Mouse (Mus musculus) monocyte, adult 2 months (primary cell): ENCODE data around the gene Klhl29.

Experiments
- DNase-seq, 2 experiments: peaks; one replicate each; pipeline ENCODE4 v3.0.0; 2022; ENCODE audit warnings: low spot score in 2 of 2, low read depth in 1 of 2

Gene Klhl29

DNA sequence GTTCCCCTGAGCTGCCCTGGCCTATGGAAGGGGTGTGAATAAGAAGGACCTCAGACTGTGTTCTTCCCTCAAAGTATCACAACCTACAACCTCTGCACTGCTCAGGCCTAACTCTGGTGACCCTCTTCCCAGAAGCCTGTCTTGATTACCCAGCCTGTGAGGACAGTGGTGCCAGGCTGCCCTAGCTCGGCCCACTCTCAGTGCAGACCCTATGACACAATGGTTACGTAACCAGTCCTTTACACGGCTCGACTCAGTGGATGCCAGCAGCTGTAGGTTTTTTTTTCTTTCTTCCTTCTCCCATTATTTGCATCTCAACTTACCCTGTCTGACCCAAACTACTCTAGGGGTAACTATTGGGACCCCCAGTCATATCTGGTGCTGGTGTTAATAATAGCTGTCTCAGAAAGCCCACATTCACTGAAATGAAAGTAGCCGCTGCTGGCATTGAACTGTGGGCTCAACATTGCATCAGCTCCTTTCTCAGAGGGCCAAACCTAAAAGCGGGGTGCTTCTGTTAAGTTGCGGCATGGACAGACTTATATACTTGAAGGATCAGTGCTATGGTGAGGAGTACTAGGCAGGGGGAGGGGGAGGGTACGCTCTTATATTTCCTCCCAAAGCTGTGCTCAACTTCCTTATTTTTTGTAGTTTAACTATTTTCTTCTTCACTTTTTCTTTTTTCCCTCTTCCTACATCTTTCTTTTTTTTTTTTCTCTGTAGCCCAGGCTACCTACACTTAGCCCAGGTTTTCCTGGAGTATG lies 152.9 kb downstream of the Klhl29 start:
- no peak for DNase-seq

DNA sequence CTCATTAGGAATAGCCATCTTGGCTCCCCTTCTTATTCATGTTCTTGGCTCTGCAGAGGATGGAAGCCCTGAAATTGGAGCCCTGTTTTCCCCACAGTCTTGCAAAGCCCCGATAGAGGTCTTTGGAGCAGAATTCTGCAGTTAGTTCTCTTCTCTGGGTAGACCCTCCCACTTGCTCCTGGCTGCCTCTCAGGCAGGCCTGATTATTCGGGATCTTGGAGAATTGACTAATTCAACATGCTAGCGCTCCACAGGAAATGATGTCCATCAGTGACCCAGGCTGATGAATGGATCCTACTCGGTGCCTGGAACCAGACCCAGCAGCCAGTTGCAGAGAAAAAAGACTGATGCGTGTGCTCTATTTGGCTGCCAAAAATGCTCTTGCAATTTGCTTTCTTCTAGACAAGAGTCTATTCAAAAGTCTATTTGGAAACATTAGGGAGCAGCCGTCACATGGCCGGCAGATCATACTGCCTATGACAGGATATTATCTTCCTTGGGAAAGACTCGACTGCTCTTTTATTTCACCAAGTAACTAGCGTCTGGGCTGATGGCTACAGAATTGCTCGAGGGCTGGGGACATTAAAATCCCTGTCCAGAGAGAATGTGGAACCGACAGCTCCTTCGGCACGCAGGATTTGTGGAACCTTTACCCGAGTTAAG lies 155.4 kb downstream of the Klhl29 start:
- no peak for DNase-seq

DNA sequence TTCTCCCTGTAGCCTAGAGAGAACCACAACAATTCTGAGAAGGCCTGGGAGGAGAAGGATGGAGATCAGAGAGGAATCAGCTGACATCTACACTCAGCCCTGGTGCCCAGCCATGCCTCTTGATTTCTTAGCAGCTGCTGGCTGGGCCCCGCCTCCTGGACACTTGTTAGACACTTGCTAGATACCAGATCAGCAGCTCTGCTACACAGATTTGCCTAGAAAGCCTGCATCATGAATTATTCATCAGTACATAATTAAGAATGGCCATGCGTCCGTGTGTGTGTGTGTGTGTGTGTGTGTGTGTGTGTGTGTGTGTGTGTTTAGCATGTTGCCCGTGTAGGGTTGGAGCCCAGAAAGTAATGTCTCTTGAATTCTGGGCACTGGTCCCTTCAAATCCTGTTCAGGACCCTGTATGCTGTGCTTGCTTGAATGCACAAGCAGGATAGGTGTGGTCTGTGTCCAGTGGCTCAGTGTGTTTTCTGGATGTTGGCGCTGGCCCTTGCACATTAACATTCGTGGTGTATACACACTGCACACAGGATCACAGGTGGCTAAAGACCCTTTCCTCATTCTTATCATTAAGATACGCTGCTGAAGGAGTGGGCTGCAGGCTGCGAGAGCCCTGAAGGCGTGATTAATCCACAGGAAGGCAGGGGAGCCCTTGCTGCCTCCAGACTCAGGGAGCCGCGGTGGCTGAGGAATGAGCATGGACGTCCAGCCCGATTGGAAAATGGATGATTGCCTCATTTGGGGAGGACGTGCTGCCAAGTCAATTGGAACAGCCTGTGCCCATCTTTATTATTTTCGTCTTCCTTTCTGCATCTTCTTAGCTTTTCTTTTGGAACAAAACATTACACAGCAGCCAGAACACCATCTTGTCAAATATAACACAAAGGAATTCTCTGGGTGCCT lies 159.4 kb downstream of the Klhl29 start:
- no peak for DNase-seq

DNA sequence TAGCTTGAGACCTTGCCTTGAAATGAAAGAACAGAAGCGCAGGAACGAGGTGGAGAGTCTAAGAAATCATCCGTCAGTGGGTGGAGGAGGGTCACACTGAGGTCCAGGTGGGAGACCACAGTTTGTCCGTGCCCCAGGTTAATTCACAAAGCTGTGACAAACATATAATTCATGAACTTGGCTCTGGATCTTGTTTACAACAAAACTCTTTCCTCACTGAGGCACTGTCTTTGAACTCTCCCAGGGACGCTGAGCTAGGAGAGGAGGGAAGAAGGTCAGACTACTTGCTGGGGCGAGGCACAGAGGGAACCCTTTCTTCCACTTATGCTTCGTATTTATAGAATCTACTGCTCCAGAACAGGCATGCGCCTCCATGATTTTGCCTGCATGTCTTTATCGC lies 161.2 kb downstream of the Klhl29 start:
- no peak for DNase-seq

DNA sequence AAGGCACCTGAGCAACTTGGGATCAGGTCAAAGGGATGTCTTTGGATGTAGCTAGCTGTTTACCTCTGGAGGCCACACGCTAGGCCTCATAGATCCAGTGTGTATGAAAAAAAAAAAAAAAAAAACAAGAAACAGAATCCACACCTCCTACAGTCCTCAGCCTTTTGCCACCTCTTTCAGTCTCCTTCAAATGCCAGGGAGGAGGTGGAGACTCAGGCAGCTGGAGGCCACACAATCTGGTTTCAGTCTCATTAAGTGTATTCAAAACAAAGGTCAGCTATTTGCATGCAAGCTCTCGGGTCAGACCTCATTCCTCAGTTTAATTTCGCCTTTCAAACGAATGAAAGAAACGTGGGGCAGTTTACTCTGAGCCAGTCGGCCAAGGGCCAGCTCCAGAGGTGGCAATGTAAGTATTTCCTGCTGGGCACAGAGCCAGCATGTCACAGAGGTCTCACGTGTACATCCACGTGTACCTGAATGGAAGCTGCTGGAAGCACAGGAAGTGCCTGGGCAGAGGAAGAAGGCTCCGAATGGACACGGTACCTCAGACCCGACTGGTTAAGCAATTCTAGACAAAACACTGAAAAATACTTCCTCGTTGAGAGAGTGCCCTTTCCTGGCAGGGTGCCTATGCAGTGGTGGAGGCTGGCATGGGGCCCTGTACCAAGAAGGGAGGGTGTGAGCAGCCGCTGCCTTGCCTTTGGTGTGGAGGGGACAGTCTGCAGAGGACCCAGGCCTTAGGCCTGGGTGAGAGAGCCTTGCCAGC lies 162.0 kb downstream of the Klhl29 start:
- DNase-seq = no peak

DNA sequence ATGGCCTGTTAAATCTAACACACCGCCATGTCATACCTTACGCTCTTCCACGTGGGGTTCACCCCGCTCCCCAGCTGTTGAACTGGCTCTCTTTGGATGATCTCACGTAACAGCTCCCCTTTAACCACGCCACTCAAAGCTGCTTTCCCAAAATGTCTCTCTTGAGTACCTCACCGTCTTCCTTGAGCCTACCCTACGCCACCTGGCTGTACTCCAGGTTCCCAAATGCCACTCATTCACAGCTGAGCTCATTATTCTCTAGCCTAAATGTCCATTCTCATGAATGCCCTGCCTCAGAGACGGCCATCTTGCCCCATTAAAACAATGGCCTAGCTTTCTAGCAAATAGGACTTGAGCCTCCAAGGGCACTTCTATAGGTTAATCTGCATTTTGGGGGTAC lies 163.6 kb downstream of the Klhl29 start:
- DNase-seq = no peak

DNA sequence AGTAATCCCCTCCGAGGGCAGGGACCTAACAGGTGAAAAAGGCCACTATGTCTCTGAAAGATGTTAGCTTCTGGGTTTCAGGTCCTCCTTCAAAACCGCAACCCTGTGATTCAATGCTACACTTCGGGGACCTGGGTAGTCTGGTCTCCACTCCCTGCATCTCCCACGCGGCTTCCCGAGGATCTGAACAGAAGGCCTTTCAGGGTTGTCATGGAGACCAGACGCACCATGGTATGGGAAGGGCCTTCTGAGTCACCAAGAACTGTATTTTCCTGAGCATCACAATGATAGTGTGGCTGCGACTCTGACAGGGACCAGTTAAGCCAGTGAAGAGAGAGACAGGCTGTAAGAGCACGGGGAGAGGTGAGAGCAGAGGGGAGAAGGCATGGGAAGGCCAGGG lies 164.7 kb downstream of the Klhl29 start:
- no peak for DNase-seq

DNA sequence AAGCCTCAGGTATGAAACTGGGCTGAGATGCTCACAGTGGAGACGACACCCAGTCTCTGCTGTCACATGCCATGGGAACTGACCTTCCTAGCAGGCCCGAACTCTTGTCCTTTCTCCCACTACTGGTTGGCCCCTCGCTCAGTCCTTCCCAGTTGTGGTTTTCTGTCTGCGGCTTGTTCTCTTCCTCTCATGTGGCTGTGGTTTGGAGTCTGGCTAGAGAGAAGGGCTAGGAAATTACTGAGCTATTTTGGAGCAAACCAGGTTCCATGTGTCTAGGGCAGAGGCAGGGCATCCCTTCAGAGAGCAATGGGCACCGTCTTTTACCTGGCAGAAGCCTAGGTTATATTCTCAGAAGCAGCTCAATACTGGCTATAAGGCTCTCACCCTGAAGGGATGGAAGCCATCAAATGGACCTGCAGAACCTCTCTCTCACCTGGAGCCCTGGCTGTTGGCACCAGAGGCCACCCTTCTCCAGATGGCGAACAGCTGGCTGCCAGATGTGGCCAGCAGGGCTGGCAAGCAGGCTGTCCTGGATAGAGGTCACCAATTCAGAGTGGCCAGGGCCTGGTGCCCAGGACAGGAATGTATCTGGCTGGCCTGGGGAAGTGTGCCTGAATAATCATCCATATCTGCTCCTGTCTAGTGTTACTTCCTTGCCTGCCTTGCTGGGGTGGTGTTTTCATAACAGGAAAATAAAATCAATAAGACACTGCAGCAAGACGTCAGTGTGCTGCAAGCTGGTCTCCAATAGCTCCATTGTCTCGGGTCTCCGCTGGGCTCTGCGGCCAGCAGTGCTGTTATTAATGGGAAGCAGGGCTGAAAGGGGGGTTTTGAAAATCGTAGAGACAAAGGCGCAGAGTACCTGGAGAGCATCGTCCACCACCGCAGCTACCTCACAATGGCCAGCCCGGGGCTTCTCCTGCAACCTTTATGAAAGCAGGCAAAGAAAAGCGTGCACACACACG lies 167.3 kb downstream of the Klhl29 start:
- no peak for DNase-seq

DNA sequence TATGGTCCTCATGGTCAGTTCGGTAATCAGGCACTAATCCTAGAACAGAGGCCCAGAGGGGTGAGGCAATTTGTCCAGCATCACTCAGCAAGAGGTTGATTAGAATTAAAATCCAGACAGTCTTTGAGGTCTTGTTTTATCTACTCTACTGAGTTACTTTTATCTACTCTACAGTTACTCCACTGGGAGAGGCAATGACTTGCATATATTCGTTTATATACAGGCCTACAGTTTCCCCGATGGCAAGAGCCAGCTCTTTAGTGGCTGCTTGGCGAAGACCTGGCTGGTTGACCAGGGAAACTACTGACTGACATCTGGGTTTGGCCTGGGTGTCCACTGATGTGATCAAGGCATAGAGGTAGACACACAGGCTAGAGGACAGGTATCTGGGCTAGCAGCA lies 168.3 kb downstream of the Klhl29 start:
- DNase-seq = no peak

DNA sequence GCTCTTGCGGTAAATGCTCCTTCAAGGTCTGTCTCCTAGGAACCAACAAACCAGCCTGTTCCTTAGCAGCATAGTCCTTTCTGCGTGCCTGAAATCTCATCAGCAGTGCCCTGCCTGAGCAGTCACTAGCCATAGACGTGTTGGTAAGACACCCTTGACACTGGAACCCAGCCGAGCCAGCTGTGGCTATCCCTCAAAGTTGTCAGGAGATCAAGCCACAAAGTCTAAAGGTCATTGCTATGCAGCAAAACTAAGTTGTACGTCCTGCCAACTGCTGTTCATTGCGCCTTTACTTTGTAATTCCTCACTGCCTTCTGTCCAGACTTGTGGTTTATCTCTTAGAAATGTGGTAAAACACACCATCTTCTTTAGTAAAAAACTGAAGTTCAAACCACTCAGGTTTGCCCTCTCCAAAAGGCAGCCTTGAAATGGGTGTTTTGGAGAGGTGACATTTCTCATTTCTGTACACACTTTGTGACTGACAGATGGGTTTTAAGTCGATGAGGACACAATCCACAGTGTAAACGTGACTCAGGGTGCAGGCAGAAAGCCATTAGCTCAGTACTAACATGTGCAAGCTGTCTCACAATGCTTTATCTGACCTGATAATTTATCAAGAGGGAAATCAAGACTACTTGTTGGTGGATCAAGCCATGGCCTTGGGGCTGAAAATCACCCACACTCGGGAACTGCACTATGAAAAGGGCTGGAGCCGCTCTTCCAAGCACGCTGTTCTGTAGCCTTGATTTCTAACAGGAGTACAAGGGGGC lies 171.2 kb downstream of the Klhl29 start:
- DNase-seq = no peak

DNA sequence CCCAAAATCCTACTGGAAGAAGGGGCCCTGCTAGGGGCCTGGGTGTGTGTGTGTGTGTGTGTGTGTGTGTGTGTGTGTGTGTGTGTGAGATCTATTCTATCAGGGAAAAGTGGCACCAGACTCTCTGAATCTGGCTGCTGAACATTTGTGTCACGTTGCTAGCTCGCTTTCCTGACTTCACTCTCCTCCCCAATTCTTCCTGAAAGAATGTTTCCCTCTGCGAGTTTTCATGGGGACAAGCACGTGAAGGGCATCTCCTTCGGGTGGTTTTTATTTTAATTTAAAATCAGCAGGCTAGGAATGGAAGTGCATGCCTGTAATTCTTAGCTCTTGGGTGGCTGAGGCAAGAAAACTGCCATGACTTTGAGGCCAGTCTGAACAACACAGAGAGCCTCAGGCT lies 172.1 kb downstream of the Klhl29 start:
- DNase-seq = no peak

DNA sequence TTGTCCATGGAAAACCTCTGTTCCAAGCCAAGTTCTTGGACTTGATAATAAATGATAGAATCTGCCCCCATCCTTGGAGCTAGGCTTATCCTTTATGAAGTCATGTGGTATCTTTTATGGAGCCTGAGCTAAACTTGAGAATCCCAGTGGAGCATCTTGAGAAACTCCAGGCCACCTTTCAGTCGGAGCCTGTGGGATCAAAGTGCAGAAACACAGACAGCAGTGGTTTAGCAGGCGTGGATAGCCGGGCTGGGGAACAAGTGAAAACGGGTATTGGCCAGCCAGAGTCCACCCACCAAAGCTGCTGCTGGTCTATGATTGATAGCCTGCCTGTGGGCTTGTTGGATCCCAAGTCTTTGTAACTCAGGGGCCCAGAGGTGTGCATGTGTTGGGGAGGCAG lies 177.2 kb downstream of the Klhl29 start:
- DNase-seq = no peak

DNA sequence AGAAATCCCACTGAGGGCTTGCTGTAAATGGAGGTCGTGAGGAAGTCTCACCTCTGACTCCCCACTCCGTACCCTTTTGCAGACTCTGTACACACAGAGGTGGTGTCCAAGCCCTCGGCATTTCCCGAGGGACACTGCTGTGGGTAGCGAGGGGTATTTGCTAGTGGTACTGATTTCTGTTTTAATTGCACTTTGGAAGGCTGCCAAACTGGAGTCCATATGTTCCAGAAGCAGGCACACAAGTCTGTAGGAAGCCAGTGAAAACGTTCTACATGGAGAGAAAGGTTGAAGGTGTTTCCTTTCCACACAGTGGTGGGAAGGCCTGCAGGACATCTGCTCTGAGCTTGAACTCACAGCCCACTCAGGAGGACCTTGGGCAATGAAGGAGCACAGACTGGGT lies 181.3 kb downstream of the Klhl29 start:
- no peak for DNase-seq

DNA sequence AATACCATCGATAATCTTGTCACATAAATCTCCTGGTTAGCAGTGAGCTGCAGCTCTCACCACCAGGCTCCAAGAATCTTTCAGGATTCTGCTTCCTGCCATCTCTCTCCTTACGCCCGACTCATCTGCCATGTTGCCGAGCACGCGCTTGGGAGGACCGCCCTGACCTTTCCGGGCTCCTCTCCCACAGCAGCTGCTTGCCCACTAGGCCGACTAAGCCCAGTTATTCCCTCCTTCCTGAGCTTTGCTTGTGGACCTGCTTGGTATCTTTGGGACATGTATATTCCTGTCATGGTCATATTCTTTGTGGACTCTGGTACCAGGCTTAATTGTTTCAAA lies 183.1 kb downstream of the Klhl29 start:
- no peak for DNase-seq

DNA sequence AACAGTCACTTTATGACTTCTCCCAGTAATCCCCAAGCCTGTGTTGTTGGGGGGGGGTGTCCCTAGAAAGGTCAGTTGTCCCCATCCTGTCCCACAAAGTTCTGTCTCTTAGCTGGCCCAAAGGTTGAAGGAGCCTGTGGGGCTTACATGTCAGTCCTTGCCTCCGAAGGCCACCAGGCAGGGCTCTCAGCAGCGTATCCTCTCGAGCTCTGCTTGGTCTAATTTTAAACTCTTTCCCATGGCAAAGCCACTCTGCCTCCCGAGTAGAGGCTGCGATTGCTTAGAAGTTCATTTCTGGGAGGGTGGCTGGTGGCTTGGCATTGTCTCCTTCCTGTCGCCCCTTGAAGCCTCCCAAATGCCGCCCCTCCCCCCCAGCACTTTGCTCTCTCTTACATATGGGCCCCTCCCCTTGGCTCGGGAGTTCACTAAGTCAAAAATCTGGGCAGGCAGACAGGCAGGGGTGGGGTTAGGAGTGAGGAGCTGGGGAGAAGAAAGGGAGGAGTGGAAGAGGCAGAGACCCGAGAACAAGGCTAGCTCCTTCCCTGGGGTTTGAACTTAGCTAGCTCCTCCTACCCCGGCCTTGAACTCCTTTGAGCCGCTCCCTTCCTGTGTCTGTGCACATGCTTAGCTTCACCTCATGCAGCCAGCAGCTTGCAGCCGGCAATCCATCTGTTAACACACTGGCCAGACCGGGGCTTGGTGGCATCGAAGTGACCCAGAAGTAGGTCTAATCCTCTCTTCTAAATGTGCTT lies 183.7 kb downstream of the Klhl29 start:
- no peak for DNase-seq

DNA sequence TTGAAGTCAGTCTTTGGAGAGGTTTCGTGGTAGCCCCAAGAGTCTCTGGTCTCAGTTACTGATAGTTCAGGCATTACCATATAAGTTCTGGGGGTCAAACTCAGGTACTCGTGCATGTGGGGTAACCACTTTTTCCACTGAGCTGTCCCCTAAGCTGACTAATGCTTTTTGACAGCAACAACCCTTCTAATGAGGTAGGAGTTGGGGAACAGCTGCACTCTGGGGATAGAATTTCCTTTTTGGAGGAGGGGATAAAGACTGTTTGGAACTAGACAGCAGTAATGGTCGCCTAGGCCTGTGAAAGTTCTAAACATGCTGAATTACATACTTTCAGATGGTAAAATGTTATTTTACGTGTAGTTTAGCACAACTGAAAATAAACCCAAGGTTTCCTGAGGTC lies 184.3 kb downstream of the Klhl29 start:
- no peak for DNase-seq

DNA sequence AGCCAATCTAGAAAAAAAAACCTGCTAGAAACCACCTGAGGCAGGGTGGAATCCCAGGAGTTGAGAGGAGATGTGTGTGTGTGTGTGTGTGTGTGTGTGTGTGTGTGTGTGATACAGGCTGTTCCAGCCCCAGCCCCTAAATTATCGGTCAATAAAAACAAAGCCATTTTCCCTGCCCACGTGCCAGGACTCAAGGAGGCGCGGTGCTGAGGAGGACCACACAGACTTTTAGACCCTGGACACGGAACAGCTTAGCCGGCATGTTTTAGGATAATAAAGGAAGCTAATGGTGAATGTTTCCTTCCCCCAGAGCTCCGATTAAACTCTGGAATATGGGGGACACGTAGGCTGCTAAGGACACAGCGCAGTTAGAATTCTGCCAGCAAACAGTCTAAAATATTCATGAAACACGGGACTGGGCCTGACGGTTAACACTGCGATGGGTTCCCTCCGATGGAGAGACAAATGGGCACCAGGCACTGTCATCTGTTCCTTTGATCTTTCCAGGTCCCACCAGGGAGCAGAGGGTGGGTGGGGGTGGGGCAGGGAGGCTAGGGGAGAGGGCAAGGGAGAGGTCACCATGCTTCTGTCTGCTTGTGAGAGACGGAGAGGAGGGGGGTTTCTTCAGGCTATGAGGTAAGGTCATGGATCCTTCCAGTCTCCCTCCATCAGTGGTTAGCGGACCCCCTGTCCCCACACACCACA lies 185.9 kb downstream of the Klhl29 start:
- no peak for DNase-seq

DNA sequence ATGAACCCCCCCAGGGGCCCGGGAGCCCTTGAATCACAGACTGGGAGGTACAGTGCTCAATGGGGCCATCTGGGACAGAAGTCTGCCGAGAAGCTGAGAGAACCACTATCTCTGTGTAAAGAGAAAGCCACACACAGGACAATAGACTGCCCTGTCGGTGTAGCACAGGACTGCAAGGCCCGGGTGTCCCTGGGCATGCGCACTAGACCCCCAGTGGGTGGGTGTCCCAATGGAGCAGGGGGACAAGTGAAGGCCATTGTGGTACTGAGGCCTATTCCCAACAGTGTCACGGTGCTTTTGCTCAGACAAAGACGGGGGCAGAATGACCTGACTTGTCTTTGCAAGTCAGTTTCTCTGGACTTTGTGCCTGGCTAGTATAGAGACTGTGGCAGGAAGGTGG lies 186.6 kb downstream of the Klhl29 start:
- no peak for DNase-seq
